Mouse (Mus musculus) hindbrain, embryonic 14.5 days (tissue): ENCODE measurements at regions not wholly inside any gene's neighbourhood (a gene's known extent, or its start where the extent isn't known, plus 50 kb on each side); places are given as distances from the start of the nearest gene placed in this dataset.

ENCODE experiments used
- ATAC-seq: fragments of 200-750 bp; cut with Nextera tagmentation; 2 replicates; pipeline ENCODE4 v1.8.0; 2017; ENCODE audit warnings: moderate number of reproducible peaks, mild to moderate bottlenecking, moderate TSS enrichment, moderate library complexity; ENCODE audit not compliant: low FRiP score
- DNase-seq: peaks from one replicate; pipeline ENCODE4 v3.0.0-alpha.2; 2015; ENCODE audit warnings: low spot score
- H3K27ac ChIP-seq: fragments of 300-500 bp; sonication (generic); 2 replicates; pipeline ENCODE4 v1.5.1; 2014; ENCODE audit warnings: mild to moderate bottlenecking, moderate library complexity
- H3K27me3 ChIP-seq: fragments of 300-500 bp; sonication (generic); 2 replicates; pipeline ENCODE4 v1.6.1; 2014; ENCODE audit warnings: mild to moderate bottlenecking, low read length, mixed read lengths; ENCODE audit not compliant: control insufficient read depth, insufficient read depth
- H3K36me3 ChIP-seq: fragments of 300-500 bp; sonication (generic); replicated peaks from 2 replicates; pipeline ENCODE4 v1.6.1; 2014; ENCODE audit not compliant: control insufficient read depth, insufficient read depth
- H3K4me1 ChIP-seq: fragments of 300-500 bp; sonication (generic); replicated peaks from 2 replicates; pipeline ENCODE4 v1.6.1; 2014; ENCODE audit warnings: antibody characterized with exemption, low read length, mixed read lengths; ENCODE audit not compliant: control insufficient read depth, insufficient read depth
- H3K4me2 ChIP-seq: fragments of 300-500 bp; sonication (generic); replicated peaks from 2 replicates; pipeline ENCODE4 v1.6.1; 2014; ENCODE audit warnings: mild to moderate bottlenecking, moderate library complexity
- H3K4me3 ChIP-seq: fragments of 300-500 bp; sonication (generic); replicated peaks from 2 replicates; pipeline ENCODE4 v1.5.1; 2014; ENCODE audit warnings: mild to moderate bottlenecking, low read length
- H3K9ac ChIP-seq: fragments of 300-500 bp; sonication (generic); 2 replicates; pipeline ENCODE4 v1.6.1; 2014
- H3K9me3 ChIP-seq: fragments of 300-500 bp; sonication (generic); 2 replicates; pipeline ENCODE4 v1.6.1; 2016; ENCODE audit warnings: low read length; ENCODE audit not compliant: control insufficient read depth
- WGBS: fragments of 180-500 bp; shearing (Covaris S2); extraction: QIAGEN DNeasy Blood & Tissue Kit; methylation state at CpG from one replicate; pipeline ENCODE4 v1.1.7; 2014; 5-methylcytosine and 5-hydroxymethylcytosine counted together

DNA sequence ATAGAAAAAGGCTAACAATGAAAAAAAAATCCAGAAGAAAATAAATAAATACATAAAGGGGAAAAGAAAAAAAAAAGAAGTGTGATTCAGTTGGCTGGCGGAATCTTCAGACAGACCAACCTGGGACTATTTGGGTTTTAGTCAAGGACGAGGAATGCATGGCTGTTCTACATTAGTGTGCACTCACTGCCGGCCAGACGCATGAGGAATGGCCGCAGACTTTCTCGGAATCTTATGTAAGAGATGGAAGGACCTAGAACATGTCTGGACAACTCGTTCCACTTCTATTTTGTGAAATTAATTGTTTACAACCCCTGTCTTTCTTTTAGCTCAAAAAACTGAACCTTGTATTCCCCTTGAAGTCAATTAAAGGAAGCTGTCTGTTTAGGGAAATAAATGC is 103.4 kb downstream of the Tmem170b start:
- DNase-seq (no peak), ATAC-seq (no peak)
- Histone ChIP-seq H3K4me1 (no peaks in the 10 kb centered on the region), H3K9me3 (no peaks in the 10 kb centered on the region), H3K27me3 (no peaks in the 10 kb centered on the region), H3K4me2 (no peak overlapping the region), H3K4me3 (no peak overlapping the region), H3K9ac (no peak overlapping the region), H3K36me3 (no peaks in the 10 kb centered on the region), H3K27ac (no peak overlapping the region)
- 78% methylated on average over 7 of the region's 7 CpGs for WGBS

DNA sequence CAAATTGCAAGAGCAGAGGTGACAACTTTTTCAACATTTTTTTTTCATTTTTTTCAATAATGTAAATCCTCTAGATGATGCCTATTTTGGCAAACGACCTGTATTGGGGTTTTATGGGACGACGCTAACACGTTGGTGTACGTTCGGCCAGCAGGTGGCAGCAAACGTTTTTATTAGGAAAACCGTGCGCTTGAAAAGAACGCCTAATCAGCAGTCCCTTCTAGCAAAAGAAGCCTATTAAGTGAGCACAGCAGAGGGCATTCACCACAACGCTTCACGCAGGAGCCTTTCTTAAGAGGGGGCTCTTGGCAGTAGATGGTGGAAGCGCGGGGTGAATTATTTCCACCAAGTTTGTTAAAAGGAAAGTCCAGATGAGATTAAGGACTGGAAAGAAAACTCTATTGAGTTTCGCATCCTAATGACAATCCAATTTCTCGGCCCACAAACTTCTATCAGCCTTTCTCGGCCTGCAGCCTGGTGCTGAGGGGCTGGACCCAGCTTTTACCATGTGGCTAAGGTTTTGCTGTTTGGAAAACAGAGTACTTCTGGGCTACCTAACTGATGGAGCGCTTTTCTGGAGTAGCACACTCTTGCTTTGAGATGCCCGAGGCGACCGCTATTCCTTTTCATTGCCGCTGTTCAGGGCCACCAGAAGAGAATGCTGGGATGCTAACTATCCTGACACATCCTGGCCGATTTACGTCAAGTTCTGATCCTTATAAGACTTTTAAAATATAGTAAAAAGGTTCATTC is 103.9 kb downstream of the Tmem170b start:
- H3K9me3 ChIP-seq, result no peaks in the 10 kb centered on the region
- H3K4me1 ChIP-seq, result no peaks in the 10 kb centered on the region
- peak; percentile 77 for ATAC-seq
- H3K27me3 ChIP-seq, result no peaks in the 10 kb centered on the region
- no peak overlapping the region for H3K4me3 ChIP-seq
- H3K4me2 ChIP-seq, result no peak overlapping the region
- no peaks in the 10 kb centered on the region for H3K36me3 ChIP-seq
- 33% methylated on average over 24 of the region's 24 CpGs for WGBS
- peak; percentile 97 for DNase-seq
- no peak overlapping the region for H3K27ac ChIP-seq
- H3K9ac ChIP-seq, result no peak overlapping the region

DNA sequence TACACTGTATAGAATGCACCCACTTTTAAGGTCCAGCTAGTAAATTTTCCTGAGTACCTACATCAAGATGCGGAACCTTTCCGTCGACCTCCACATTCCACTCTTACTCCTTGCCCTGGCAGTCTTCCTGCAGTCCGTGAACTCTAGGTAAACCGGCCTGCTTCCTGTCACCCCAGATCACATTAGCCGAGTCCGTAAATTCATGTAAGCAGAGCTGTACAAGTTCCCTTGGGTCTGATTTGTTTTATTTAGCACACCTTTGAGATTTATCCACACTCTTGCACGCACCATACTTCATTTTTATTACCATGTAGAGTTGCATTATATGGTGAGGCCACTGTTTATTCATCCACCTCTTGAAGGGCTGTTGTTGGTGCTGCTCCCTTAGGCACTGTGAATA is 106.9 kb downstream of the Tmem170b start:
- Histone ChIP-seq H3K27me3 (no peaks in the 10 kb centered on the region), H3K4me3 (no peak overlapping the region), H3K36me3 (no peaks in the 10 kb centered on the region), H3K4me1 (no peaks in the 10 kb centered on the region), H3K27ac (no peak overlapping the region), H3K4me2 (no peak overlapping the region), H3K9me3 (no peaks in the 10 kb centered on the region), H3K9ac (no peak overlapping the region)
- WGBS, result 78% methylated on average over 8 of the region's 8 CpGs
- DNase-seq, result no peak
- no peak for ATAC-seq
